Mouse (Mus musculus) lung, adult 18-20 months (tissue): ENCODE measurements around the gene Rftn1.
A peak's percentile ranks its signal among the peaks of the same experiment; 100 is the strongest.

Experiments used
- DNase-seq, 2 experiments: peaks; one replicate each; pipeline ENCODE4 v3.0.0; 2022; ENCODE audit warnings: mixed read lengths in 2 of 2

Rftn1 gene

DNA sequence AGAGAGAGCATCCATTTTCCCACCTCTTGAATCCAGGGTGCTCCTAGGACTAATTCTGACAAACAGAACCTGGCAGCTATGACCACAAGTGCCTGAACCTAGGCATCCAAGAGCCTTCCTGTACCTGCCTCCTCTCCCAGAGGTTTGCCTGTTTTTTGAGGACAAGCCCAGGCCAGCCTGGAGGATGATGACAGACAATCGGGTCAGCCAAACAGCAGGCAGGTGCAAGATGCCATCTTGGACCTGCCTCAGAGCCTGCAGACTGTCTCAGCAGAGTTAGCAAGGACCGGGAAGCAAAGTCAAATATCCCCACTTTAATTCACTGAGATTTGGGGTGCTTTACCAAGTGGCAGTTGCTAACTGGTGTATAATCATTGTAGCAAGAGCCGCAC is 170.7 kb downstream of the Rftn1 start:
- DNase-seq = no peak

DNA sequence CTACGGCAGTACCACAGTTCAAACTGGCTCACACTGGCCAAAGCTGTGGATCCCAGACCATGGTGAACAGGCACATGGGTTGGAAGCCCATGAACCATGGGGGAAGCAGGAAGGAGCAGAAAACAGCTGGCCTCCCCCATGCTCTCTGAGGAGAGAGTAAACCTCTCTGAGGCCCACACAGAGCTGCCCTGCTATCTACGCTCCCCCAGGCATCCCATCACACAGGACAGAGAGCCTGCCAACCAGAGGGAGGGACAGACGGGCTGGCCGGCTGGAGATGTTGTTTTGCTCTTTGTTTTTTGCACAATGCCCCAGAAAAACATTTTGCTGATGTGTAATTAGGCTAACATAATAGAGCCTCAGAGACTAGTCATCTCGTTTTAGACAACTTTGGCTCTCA is 171.4 kb downstream of the Rftn1 start:
- DNase-seq = no peak

DNA sequence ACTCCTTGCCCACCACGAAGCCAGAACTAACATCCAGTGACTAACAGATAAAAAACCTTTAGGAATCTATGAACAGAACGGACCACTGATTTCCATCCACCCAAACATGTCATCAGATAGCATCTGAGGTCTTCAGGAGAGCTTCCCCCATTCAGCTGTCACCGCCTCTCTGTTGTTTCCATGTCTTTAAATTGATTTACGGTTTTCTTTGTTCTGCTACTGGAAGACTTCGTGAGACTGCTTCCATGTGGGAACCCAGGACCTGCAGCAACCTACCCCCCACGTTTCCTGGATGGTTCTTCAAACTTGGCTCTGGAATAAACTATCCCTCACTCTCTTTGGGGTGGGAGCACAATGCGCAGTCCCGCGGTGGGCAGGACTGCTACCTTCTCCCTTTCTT is 175.8 kb downstream of the Rftn1 start:
- no peak for DNase-seq

DNA sequence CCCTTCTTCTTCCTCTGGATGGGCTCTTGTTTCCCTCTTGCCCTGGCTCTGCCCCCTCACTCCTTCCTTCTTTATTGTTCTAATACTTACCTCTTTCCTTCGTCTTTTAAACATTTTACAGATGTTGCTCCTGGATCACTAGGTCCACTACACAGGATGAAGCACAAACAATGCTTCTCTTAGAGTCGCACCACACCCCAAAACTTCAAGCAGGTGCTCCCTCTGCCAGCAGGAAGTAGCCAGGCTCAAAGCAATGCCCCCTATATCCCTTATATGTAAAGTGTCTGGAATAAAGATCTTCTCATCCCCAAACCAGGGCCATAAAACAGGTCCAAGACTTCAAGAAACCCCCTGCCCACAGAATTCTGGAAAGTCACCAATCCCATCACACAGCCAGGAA is 176.6 kb downstream of the Rftn1 start:
- no peak for DNase-seq

DNA sequence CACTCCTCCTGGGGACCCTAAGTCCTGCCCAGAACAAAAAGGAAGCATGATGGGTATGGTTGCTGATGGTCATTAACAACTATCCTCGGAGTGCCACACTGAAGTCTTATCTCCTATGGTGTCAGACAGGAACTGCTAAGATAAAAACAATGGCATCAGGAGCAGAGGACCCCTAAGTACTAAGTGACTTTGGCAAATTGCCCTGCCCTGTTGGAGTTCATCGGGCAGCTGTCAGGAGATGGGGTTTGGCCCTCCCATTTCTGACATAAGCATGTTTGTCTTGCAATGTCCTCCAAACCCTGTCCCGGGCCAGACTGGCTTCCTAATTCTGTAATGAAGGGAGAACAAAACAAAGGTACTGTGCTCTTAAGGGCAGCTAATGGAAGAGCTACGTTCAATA is 180.4 kb downstream of the Rftn1 start:
- no peak for DNase-seq

DNA sequence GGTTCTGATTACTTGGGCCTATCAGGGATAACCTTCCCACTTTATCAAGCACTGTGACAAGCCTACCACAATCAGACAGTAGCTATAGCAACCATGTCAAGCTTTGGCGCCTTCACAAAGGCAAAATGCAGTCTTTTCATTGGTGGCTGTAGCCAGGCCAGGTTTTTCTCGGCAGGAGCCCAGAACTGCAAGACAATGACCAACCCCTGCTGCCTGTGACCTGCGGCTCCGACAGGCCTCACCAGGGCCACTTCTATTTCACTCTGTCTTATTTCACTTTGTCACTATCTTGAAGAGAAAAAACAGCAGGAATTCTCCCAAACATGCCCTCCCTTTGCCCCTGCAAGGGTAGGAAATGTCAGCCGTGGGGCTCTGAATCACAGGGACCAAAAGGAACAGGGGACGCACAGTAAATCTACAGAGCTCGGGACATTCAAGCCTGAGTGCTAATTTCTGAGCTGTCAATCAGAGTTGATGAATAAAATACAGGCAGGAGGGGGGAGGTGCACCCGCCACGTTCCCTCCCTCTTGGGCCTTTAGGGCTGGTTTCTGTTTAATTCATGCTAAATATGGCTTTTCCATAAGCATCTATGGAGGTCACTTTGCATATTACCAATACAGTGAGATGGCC is 183.6 kb downstream of the Rftn1 start:
- DNase-seq = no peak

DNA sequence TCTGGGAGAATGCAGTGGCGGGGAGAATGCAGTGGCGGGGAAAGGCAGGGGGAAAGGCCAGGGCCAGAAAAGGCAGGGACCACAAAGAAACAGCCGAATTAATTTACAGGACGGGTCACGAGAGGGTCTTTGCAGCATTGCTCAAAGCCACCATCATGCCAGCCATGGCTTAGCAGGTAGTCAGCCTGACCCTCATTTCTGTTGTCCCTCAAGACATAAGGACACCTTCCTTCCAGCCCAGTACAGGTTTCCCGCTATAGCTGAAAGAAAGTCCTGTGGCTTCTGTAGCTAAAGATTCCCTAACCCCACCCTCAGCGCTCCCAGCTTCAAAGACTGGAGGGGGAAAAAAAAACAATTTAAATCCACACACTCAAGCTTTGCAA is 184.1 kb downstream of the Rftn1 start:
- DNase-seq = no peak

DNA sequence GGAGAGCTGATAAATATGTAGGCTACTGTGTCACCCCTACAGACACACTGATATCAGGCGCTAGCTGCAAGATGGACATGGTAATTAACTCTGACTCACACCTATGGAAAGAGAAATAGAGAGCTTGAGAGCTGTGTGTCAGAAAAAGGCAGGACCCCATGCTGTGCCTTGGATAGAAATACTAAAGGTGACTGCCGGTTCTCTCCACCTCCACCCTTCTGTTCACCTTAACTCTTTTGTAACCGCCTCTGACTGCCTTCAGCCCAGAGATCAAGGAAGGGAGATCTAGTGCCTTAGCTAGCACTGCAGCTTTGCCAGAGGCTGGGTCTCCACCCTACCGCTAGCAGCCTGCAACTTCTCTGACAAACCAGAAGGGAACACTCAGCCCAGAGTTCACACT is 187.3 kb downstream of the Rftn1 start:
- DNase-seq = no peak

- no peak for DNase-seq
Observed at GRCm38 (mm10) chr17:50002171-50002570, 188.3 kb downstream of the Rftn1 start.

DNA sequence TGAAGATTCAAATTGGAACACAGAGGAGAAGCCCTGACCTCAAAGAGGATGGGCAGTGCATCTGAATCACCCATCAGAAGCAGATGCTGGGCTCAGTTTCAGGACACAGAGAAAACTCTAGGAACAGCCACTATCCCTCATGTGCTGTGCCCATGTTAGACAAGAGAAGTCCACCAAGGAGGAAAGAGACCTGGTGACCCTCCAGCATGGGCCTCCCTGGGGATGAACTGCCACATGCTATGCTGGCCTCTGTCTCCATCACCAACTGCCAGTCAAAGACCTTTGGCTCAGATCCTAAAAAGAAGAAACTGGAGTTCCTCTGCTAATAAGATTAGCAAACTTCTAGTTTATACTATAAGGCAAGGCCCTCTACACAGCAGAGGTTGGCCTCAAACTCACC is 188.7 kb downstream of the Rftn1 start:
- no peak for DNase-seq

DNA sequence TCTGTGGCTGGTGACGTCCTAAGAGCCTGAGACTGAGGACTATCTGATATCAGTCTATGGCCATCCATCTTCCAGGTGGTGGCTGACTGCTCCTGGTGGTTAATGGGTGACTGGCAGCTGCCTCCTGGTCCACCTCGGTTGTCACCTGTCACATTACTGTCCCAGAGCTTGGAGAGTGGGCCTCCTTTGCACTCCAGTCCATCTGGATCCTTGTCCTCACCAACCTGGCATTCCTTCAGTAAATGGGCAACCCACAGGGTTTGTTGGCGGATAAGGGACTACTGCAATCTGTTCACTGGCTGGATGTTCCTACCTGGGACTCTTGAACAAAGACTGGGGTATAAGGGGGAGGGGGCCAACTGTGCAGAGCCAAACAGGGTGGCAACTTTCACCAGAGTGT is 189.9 kb downstream of the Rftn1 start:
- no peak for DNase-seq

- DNase-seq = peak in 1 of 2 experiments; percentile 18
Observed at GRCm38 (mm10) chr17:49996626-49997152, 193.8 kb downstream of the Rftn1 start.

DNA sequence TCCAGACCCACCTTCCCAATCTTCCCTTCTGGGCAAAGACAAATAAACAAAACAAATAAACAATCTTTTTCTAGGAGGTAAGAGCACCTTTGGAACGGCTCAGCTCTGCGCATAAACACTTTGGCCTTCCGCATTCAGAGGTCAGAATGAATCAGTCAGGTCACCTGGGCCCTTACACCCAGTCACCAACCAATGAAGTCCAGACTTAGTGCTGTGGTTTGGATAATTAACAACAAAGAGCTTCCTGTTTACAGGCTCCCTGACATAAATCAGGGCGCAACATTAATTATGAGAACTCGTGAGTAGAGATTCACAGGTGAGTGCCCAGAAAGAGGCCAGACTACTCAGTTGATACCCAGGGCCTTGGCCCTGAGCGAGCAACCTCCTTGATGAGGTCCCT is 194.4 kb downstream of the Rftn1 start:
- DNase-seq = no peak

- no peak for DNase-seq
Observed at GRCm38 (mm10) chr17:49995226-49995625, 195.2 kb downstream of the Rftn1 start.

DNA sequence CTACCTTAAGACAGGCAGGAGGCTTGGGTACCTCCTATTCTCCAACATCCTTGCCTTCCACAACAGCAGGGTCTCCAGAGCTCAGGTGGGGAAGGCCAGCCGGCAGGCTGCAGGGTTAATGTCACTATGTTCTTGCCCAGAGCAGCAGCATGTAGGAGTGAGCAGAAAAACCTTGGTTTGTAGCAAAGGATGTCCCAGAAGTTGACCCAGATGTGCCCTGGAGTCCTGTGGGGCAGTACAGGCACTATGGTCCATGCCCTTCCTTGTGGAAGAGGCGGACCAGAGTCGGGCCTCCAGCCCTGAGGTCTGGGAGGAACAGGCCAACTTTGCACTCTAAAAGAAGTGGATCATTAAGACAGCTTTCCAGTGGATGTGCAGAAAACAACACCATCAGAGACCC is 196.8 kb downstream of the Rftn1 start:
- DNase-seq = no peak

DNA sequence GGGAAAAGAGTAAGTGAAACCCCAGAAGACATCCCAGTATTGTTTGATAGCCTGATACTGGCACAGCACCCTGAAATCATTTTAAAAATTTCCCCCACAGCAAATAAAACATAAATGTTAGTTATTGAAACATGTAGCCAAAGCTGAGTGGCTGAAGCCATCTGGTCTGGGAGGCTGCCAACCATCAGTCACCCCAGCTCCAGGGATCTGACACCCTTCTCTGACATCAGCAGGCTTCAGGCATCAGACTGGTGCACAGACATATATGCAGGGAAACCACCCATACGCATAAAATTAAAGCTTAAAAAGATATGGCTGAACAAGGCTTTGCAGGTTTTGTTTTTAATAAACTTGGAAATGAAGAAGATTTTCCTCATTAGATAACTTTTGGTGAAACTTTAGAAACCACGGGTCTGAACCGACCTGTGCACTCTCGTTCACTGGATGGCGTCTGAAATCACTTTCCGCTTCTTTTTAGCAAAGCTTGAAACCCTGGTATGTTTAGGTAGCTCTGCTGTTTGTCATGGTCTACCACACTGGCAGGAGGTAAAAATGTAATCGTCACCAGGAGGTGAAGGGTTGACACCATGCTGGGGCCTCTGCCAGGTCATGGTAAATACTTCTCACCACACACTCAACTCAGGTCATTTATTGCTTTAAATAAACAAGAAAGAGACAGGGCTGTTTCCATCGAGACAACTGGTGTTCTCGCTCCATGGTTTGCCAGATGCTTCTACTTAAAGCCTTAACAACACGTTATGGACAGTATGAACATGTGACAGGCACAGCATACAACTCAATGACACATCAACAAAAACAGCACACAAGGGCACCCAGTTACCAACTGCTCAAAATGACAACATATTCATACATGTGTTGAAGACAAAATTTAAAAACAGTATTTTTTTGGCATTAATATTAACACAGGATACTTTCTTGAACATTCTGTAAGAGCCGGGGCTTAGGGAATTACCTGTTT is 197.6 kb downstream of the Rftn1 start:
- no peak for DNase-seq

GRCm38 (mm10) chr17:49989583-49989982 is 200.9 kb downstream of the Rftn1 start:
- DNase-seq = no peak

GRCm38 (mm10) chr17:49987095-49987494 is 203.4 kb downstream of the Rftn1 start:
- no peak for DNase-seq

DNA sequence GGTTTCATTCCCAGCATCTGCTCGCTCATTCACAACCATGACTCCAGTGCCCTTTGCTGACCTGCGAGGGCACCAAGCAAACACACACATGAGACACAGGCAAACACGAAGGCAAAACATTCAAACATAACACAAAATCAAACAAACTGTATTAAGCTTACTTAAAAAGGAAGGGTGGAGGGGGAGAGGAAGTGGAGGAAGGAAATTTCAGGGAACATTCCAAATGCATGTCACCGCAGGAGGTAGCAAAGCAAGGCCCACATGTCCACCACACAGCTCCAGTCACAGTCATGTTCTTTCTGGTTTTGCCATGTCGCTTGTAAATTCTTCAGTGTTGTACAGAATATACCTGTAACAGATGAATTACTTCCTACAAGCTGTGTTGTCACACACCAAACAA is 207.0 kb downstream of the Rftn1 start:
- DNase-seq = no peak

- DNase-seq = no peak
Observed at GRCm38 (mm10) chr17:49982611-49983390, 207.7 kb downstream of the Rftn1 start.

DNA sequence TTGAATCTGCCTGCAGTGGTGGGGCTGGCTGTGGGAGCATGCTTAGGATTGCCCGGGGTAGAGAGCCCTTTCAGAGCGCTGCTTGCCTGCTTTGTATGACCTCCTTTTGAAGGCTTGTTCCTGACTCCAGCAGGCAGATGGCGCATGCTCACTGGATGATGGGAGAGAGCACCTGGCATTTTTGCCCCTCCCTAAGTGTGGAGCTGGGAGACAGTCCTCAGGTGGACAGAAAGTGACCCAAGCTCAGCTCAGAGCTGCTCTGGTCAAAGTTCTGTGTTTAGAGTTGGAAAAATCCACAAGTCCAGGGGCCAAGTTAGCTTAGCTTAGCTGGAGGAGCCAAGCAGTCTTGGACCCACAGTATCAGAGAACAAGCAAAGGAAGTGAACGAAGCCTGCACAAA is 208.9 kb downstream of the Rftn1 start:
- no peak for DNase-seq

DNA sequence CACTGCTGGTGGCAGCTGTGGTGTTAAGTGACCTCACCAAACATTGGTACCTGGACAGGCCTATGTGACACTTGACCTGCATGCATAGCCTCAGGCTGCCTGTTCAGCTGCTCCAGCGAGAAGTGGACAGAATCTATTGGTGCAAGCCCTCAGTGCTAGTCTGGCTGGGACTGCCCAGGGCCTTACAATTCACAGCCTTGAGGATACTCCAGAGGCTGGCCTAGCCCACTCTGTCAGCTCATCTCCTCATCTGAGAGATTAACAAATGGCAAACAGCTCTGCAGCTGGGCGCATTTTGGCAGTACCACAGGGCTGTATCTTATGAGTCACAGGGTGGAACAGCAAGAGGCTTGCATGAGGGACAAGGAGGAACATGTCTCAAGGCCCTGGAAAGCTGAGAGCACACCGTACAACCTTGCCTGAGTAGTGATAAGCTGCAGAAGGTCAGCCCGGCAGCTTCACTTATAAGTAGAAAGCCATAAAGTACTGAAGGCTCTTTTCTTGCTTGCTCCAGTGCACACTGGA is 210.7 kb downstream of the Rftn1 start:
- DNase-seq = no peak

- DNase-seq = no peak
Observed at GRCm38 (mm10) chr17:49977424-49977790, 213.1 kb downstream of the Rftn1 start.
